Mouse (Mus musculus) neural tube, embryonic 13.5 days (tissue): Measurements from ENCODE around the gene Arhgef1. TPM values are rescaled to one million over a fixed set of nuclear protein-coding genes. Genes with fewer than 3 reads are reported as not detected.

Experiments
- ATAC-seq: fragments of 200-750 bp; cut with Nextera tagmentation; 2 replicates; pipeline ENCODE4 v1.8.0; 2017; ENCODE audit warnings: low read depth, mild to moderate bottlenecking, moderate TSS enrichment, moderate library complexity
- H3K27ac ChIP-seq: fragments of 300-500 bp; sonication (generic); replicated peaks from 2 replicates; pipeline ENCODE4 v1.5.1; 2015; ENCODE audit warnings: moderate library complexity, mild to moderate bottlenecking, inconsistent platforms
- H3K27me3 ChIP-seq: fragments of 300-500 bp; sonication (generic); 2 replicates; pipeline ENCODE4 v1.6.1; 2015; ENCODE audit warnings: mild to moderate bottlenecking, inconsistent platforms
- H3K36me3 ChIP-seq: fragments of 300-500 bp; sonication (generic); 2 replicates; pipeline ENCODE4 v1.6.1; 2015; ENCODE audit warnings: mild to moderate bottlenecking, inconsistent platforms
- H3K4me1 ChIP-seq: fragments of 300-500 bp; sonication (generic); replicated peaks from 2 replicates; pipeline ENCODE4 v1.6.1; 2015; ENCODE audit warnings: inconsistent platforms
- H3K4me2 ChIP-seq: fragments of 300-500 bp; sonication (generic); 2 replicates; pipeline ENCODE4 v1.6.1; 2015; ENCODE audit warnings: inconsistent platforms, mild to moderate bottlenecking, moderate library complexity
- H3K4me3 ChIP-seq: fragments of 300-500 bp; sonication (generic); 2 replicates; pipeline ENCODE4 v1.5.1; 2015; ENCODE audit warnings: mild to moderate bottlenecking, inconsistent platforms
- H3K9ac ChIP-seq: fragments of 300-500 bp; sonication (generic); 2 replicates; pipeline ENCODE4 v1.6.1; 2015; ENCODE audit warnings: moderate library complexity, mild to moderate bottlenecking, inconsistent platforms
- H3K9me3 ChIP-seq: fragments of 300-500 bp; sonication (generic); 2 replicates; pipeline ENCODE4 v1.6.1; 2016; ENCODE audit warnings: inconsistent platforms
- WGBS: fragments of 180-500 bp; shearing (Covaris S2); methylation state at CpG from one replicate; pipeline ENCODE4 v1.1.7; 2015; 5-methylcytosine and 5-hydroxymethylcytosine counted together
- polyA plus RNA-seq: library from polyadenylated mRNA; unstranded; fragments of >200 nt; fragmentation: Nextera tagmentation; extraction: Ambion mirVana; gene quantifications from 2 replicates; pipeline ENCODE4 v1.2.1, GENCODE M21; 2015

Gene Arhgef1
- polyA plus RNA-seq = 61.9 and 63.8 TPM in 2 replicates

DNA sequence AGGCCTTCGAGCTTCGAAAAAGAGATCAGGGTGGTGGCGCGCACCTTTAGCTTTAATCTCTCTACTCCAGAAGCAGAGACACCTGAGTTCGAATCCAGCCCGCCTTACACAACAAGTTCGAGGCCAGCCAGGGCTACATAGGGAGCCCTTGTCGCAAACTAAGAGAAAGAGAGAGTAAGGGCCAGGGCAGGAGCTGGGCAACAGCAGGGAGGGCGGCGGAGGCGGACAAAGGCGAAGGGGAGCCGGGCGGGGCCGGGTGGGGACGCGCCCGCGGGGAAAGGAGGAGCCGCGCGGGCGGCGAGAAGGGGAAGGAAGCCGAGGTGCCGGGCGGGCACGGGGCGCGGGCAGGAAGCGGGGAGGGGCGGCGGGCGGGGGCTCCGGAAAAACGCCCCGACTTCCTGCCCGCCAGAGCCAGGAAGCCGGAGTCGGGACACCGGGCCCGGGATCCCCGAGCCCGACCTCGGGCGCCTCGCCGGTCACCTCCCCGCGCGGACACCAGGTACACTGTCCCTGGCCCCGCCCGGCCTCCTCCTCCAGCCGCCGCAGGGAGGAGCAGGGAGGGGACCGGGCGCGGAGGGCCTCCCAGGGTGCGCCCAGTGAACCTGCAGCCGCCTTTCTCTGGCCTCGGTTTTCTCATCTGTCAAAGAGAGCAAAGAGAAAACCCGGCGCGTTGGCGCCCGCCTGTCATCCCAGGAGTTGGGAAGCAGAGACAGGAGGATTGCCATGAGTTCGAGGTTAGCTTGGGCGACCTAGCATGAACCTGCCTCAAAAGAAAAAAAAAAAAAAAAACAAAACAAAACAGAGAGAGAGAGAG is at the start of gene Arhgef1:
Arhgef1 (plus strand) TSS at position 283 of the 814 bp plus-strand sequence.
- no peaks in the 10 kb centered on the region for H3K9me3 ChIP-seq
- H3K36me3 ChIP-seq = no peaks in the 10 kb centered on the region
- 9% methylated on average over 37 of the region's 68 CpGs for WGBS
- H3K27ac ChIP-seq = peak within 1 kb of the TSS; percentile 81
- H3K4me1 ChIP-seq = peaks cover 49% of the 10 kb centered on the region
- no peak for ATAC-seq
- peak within 1 kb of the TSS; percentile 66 for H3K4me3 ChIP-seq
- H3K4me2 ChIP-seq = peak within 1 kb of the TSS; percentile 75
- H3K9ac ChIP-seq = peak within 1 kb of the TSS; percentile 78
- no peaks in the 10 kb centered on the region for H3K27me3 ChIP-seq

DNA sequence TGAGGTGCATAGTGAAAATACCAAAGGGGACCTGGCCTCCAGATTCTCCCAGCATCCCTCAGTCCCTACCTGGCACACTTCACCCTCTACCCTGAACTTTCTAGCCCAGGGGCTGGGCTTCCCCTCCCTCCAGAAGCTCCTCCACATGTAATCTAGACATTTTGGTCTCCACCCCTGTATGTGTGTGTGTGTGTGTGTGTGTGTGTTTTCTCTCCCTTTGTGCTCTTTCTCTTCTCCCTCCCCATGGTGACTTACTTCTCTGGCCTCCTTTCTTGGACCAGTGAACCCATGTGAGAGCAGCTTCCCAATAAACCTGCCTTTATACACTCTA is 49.5 kb upstream of the Arhgef1 start:
- Histone ChIP-seq H3K36me3 (no peaks in the 10 kb centered on the region), H3K4me3 (no peak overlapping the region), H3K27ac (no peak overlapping the region), H3K9ac (no peak overlapping the region), H3K4me2 (no peak overlapping the region), H3K4me1 (no peaks in the 10 kb centered on the region), H3K9me3 (no peaks in the 10 kb centered on the region), H3K27me3 (no peaks in the 10 kb centered on the region)
- no peak for ATAC-seq

- Histone ChIP-seq H3K36me3 (no peaks in the 10 kb centered on the region), H3K27me3 (no peaks in the 10 kb centered on the region), H3K4me1 (no peaks in the 10 kb centered on the region), H3K4me3 (no peak overlapping the region), H3K27ac (no peak overlapping the region), H3K9me3 (no peaks in the 10 kb centered on the region), H3K4me2 (no peak overlapping the region), H3K9ac (no peak overlapping the region)
- WGBS = 47% methylated on average over 7 of the region's 7 CpGs
- no peak for ATAC-seq
Observed at GRCm38 (mm10) chr7:24853695-24854094, 49.0 kb upstream of the Arhgef1 start.

- no peaks in the 10 kb centered on the region for H3K9me3 ChIP-seq
- no peak overlapping the region for H3K9ac ChIP-seq
- H3K36me3 ChIP-seq = no peaks in the 10 kb centered on the region
- H3K27ac ChIP-seq = no peak overlapping the region
- H3K4me1 ChIP-seq = no peaks in the 10 kb centered on the region
- H3K4me2 ChIP-seq = no peak overlapping the region
- no peak for ATAC-seq
- WGBS = 34% methylated on average over 6 of the region's 6 CpGs
- no peaks in the 10 kb centered on the region for H3K27me3 ChIP-seq
- H3K4me3 ChIP-seq = no peak overlapping the region
Observed at GRCm38 (mm10) chr7:24856460-24857120, 46.1 kb upstream of the Arhgef1 start.

GRCm38 (mm10) chr7:24859234-24859633 is 43.5 kb upstream of the Arhgef1 start:
- no peaks in the 10 kb centered on the region for H3K9me3 ChIP-seq
- no peak overlapping the region for H3K27ac ChIP-seq
- no peaks in the 10 kb centered on the region for H3K27me3 ChIP-seq
- no peak overlapping the region for H3K4me3 ChIP-seq
- H3K36me3 ChIP-seq = no peaks in the 10 kb centered on the region
- WGBS = 69% methylated on average over 5 of the region's 5 CpGs
- H3K4me2 ChIP-seq = no peak overlapping the region
- no peak for ATAC-seq
- H3K4me1 ChIP-seq = no peaks in the 10 kb centered on the region
- H3K9ac ChIP-seq = no peak overlapping the region

- no peaks in the 10 kb centered on the region for H3K9me3 ChIP-seq
- H3K4me2 ChIP-seq = no peak within 1 kb of the TSS
- no peak within 1 kb of the TSS for H3K9ac ChIP-seq
- no peak within 1 kb of the TSS for H3K27ac ChIP-seq
- no peak for ATAC-seq
- no peaks in the 10 kb centered on the region for H3K36me3 ChIP-seq
- no peak within 1 kb of the TSS for H3K4me3 ChIP-seq
- WGBS = 86% methylated on average over 7 of the region's 7 CpGs
- no peaks in the 10 kb centered on the region for H3K27me3 ChIP-seq
- H3K4me1 ChIP-seq = no peaks in the 10 kb centered on the region
Observed at GRCm38 (mm10) chr7:24861913-24862312, 40.8 kb upstream of the Arhgef1 start, which contains the start of gene Gm9844. Gm9844 (plus strand) TSS chr7:24862213.

DNA sequence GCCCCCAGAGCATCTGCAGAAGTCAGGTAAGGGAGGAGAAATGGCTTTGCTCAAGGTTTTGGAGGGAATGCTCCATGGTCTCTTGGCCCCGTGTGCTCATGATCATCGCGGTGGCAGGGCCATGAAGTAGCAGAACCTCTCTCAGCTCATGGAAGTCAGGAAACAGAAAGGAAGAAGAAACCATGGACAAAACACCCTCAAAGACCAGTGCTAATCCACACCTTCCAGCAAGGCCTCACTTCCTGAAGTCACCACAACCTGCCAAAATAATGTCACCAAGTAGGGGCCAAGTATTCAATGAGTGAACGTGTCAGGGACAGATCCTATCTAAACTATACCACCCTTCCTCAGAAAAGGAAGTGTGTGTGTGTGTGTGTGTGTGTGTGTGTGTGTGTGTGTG is 39.9 kb upstream of the Arhgef1 start:
- Histone ChIP-seq H3K4me3 (no peak overlapping the region), H3K27me3 (no peaks in the 10 kb centered on the region), H3K4me1 (no peaks in the 10 kb centered on the region), H3K9ac (no peak overlapping the region), H3K36me3 (no peaks in the 10 kb centered on the region), H3K9me3 (no peaks in the 10 kb centered on the region), H3K4me2 (no peak overlapping the region), H3K27ac (no peak overlapping the region)
- WGBS = 91% methylated on average over 4 of the region's 4 CpGs
- ATAC-seq = no peak

- H3K27ac ChIP-seq = no peak overlapping the region
- no peak overlapping the region for H3K4me3 ChIP-seq
- H3K4me2 ChIP-seq = no peak overlapping the region
- H3K9me3 ChIP-seq = no peaks in the 10 kb centered on the region
- no peak for ATAC-seq
- peaks cover 6% of the 10 kb centered on the region; the same call in 1 of the 2 replicates for H3K4me1 ChIP-seq
- H3K9ac ChIP-seq = no peak overlapping the region
- no peaks in the 10 kb centered on the region for H3K36me3 ChIP-seq
- no peaks in the 10 kb centered on the region for H3K27me3 ChIP-seq
- WGBS = 33% methylated on average over 6 of the region's 6 CpGs
Observed at GRCm38 (mm10) chr7:24864156-24864555, 38.6 kb upstream of the Arhgef1 start.

DNA sequence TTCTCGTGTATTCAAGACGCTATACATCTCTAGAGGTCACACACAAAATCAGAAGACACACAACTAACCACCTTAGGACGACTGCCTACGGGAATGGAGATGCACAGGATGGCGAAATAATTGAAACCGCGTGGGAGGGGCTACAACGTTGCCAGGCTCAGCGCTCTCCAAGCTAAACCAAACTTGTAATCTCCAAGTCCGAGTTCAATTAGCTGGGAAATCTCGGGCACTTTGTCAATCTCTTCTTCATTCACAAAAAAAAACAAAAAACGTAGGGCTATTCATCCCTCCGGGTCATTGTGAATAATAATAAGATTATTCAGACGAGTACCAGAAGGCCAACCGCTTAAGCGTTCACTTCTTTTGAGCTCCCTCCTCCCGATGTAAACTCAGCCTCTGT is 33.6 kb upstream of the Arhgef1 start:
- H3K4me3 ChIP-seq = no peak overlapping the region
- peaks cover 6% of the 10 kb centered on the region; the same call in 1 of the 2 replicates for H3K4me1 ChIP-seq
- no peak overlapping the region for H3K27ac ChIP-seq
- no peak overlapping the region for H3K9ac ChIP-seq
- WGBS = 59% methylated on average over 17 of the region's 17 CpGs
- ATAC-seq = no peak
- no peaks in the 10 kb centered on the region for H3K36me3 ChIP-seq
- no peaks in the 10 kb centered on the region for H3K27me3 ChIP-seq
- peaks cover 5% of the 10 kb centered on the region; the same call in 1 of the 2 replicates for H3K9me3 ChIP-seq
- H3K4me2 ChIP-seq = no peak overlapping the region

- H3K4me2 ChIP-seq = peak within 1 kb of the TSS; percentile 9; the same call in 1 of the 2 replicates
Observed at GRCm38 (mm10) chr7:24869532-24870165, 33.1 kb upstream of the Arhgef1 start, which contains the start of the genes Lypd4 and Dmrtc2. Lypd4 (minus strand) TSS chr7:24869941. Dmrtc2 (plus strand) TSS chr7:24870057.

DNA sequence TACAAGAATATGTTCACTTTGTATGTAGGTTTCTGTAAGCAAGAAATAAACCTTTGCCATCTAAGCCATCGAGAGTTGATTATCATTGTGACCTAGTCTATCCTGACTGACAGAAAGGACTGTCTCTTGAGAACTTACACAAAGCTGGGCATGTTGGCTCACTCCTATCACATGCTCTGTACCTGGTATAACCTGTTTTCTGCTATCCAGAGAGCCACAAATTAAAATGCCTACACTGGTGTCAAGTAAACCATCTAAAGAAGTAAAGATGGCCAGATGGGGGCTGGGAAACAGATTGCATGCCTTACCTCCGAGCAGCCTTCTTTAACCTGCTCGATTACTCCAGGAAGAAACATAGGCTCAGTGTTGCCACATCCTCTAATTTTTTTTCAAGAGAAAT is 25.1 kb upstream of the Arhgef1 start:
- Histone ChIP-seq H3K4me2 (no peak overlapping the region), H3K4me3 (no peak overlapping the region), H3K9ac (no peak overlapping the region), H3K27me3 (no peaks in the 10 kb centered on the region), H3K4me1 (0 out of 2 replicates have a peak, but pooled peaks cover 7% of the 10 kb centered on the region), H3K27ac (no peak overlapping the region), H3K9me3 (no peaks in the 10 kb centered on the region), H3K36me3 (no peaks in the 10 kb centered on the region)
- WGBS = 84% methylated on average over 3 of the region's 3 CpGs
- ATAC-seq = no peak

More at GRCm38 (mm10) chr7:24869532-24870165, 33.1 kb upstream of the Arhgef1 start, which contains the start of the genes Lypd4 and Dmrtc2:
- peak; percentile 64; the same call in 1 of the 2 replicates for ATAC-seq
- Histone ChIP-seq H3K9ac (no peak within 1 kb of the TSS), H3K9me3 (peaks cover 5% of the 10 kb centered on the region; the same call in 1 of the 2 replicates), H3K4me3 (no peak within 1 kb of the TSS), H3K4me1 (peaks cover 6% of the 10 kb centered on the region; the same call in 1 of the 2 replicates), H3K36me3 (no peaks in the 10 kb centered on the region), H3K27ac (no peak within 1 kb of the TSS), H3K27me3 (no peaks in the 10 kb centered on the region)
- 50% methylated on average over 39 of the region's 41 CpGs for WGBS

DNA sequence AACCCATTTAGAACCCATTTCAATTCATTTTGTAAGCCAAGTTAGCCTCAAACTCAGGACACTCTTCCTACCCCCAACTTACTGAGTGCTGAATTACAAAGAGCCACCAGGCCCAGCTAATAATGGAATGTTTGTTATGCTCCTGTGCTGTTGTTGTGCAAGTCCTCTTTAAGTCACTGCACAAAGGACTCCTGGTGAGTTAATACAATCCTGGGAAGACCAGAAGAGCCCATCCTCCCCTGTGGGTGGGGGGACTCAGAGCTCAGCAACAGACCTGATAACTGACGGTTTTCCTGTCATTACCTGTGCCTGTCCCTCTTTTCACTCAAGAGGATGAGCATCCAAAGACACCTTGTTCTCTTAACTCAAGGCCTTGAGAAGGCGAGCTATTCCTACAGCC is 23.1 kb upstream of the Arhgef1 start:
- H3K9ac ChIP-seq = peak overlapping the region; percentile 35; the same call in 1 of the 2 replicates
- WGBS = 13% methylated on average over 2 of the region's 2 CpGs
- no peaks in the 10 kb centered on the region for H3K36me3 ChIP-seq
- H3K27me3 ChIP-seq = no peaks in the 10 kb centered on the region
- H3K9me3 ChIP-seq = no peaks in the 10 kb centered on the region
- 0 out of 2 replicates have a peak, but pooled peaks cover 7% of the 10 kb centered on the region for H3K4me1 ChIP-seq
- no peak overlapping the region for H3K4me2 ChIP-seq
- ATAC-seq = no peak
- H3K4me3 ChIP-seq = no peak overlapping the region
- H3K27ac ChIP-seq = 0 out of 2 replicates have a peak overlapping the region, but pooled peaks have one; percentile 15
